Mouse (Mus musculus) intestine, embryonic 14.5 days (tissue): ENCODE results near the gene Cwc22. TPM values are rescaled to one million over a fixed set of nuclear protein-coding genes. Genes with fewer than 3 reads are reported as not detected.

Experiments
- ATAC-seq: fragments of 200-750 bp; cut with Nextera tagmentation; replicated peaks from 2 replicates; pipeline ENCODE4 v1.8.0; 2017; ENCODE audit warnings: low read depth, moderate number of reproducible peaks, moderate TSS enrichment, moderate library complexity; ENCODE audit not compliant: low FRiP score, low TSS enrichment
- DNase-seq: peaks from one replicate; pipeline ENCODE4 v3.0.0-alpha.2; 2018; ENCODE audit warnings: low spot score
- H3K27ac ChIP-seq: fragments of 300-500 bp; sonication (generic); 2 replicates; pipeline ENCODE4 v1.5.1; 2014; ENCODE audit warnings: low read depth, mild to moderate bottlenecking, control low read depth
- H3K27me3 ChIP-seq: fragments of 300-500 bp; sonication (generic); replicated peaks from 2 replicates; pipeline ENCODE4 v1.6.1; 2014; ENCODE audit warnings: low read length, control low read depth; ENCODE audit not compliant: control insufficient read depth, insufficient read depth
- H3K36me3 ChIP-seq: fragments of 300-500 bp; sonication (generic); 2 replicates; pipeline ENCODE4 v1.6.1; 2014; ENCODE audit warnings: low read length, control low read depth; ENCODE audit not compliant: control insufficient read depth, insufficient read depth
- H3K4me1 ChIP-seq: fragments of 300-500 bp; sonication (generic); replicated peaks from 2 replicates; pipeline ENCODE4 v1.6.1; 2014; ENCODE audit warnings: low read length, control low read depth, mixed read lengths; ENCODE audit not compliant: control insufficient read depth, insufficient read depth
- H3K4me2 ChIP-seq: fragments of 300-500 bp; sonication (generic); 2 replicates; pipeline ENCODE4 v1.6.1; 2014; ENCODE audit warnings: low read length
- H3K4me3 ChIP-seq: fragments of 300-500 bp; sonication (generic); 2 replicates; pipeline ENCODE4 v1.5.1; 2014; ENCODE audit warnings: low read depth, low read length, control low read depth, mixed read lengths
- H3K9ac ChIP-seq: fragments of 300-500 bp; sonication (generic); 2 replicates; pipeline ENCODE4 v1.6.1; 2014; ENCODE audit warnings: mild to moderate bottlenecking, low read length
- H3K9me3 ChIP-seq: fragments of 300-500 bp; sonication (generic); 2 replicates; pipeline ENCODE4 v1.6.1; 2016; ENCODE audit warnings: low read length, control low read depth; ENCODE audit not compliant: control insufficient read depth
- WGBS: fragments of 180-500 bp; shearing (Covaris S2); extraction: QIAGEN DNeasy Blood & Tissue Kit; methylation state at CpG from one replicate; pipeline ENCODE4 v1.1.7; 2014; 5-methylcytosine and 5-hydroxymethylcytosine counted together
- polyA plus RNA-seq: library from polyadenylated mRNA; unstranded; fragments of >200 nt; fragmentation: Nextera tagmentation; extraction: Ambion mirVana; gene quantifications from 2 replicates; pipeline ENCODE4 v1.2.1, GENCODE M21; 2014

Cwc22 gene
- polyA plus RNA-seq, 1 experiment from 2014 or later: 35.1 TPM

GRCm38 (mm10) chr2:77903979-77904378, 42.2 kb downstream of the Cwc22 start:
- H3K27me3 ChIP-seq: no peaks in the 10 kb centered on the region
- WGBS: 95% methylated on average over 9 of the region's 9 CpGs
- H3K4me2 ChIP-seq: no peak overlapping the region
- no peaks in the 10 kb centered on the region for H3K4me1 ChIP-seq
- H3K9me3 ChIP-seq: no peaks in the 10 kb centered on the region
- H3K9ac ChIP-seq: no peak overlapping the region
- ATAC-seq (no peak), DNase-seq (no peak)
- H3K36me3 ChIP-seq: peaks cover 83% of the 10 kb centered on the region
- no peak overlapping the region for H3K27ac ChIP-seq
- H3K4me3 ChIP-seq: no peak overlapping the region

DNA sequence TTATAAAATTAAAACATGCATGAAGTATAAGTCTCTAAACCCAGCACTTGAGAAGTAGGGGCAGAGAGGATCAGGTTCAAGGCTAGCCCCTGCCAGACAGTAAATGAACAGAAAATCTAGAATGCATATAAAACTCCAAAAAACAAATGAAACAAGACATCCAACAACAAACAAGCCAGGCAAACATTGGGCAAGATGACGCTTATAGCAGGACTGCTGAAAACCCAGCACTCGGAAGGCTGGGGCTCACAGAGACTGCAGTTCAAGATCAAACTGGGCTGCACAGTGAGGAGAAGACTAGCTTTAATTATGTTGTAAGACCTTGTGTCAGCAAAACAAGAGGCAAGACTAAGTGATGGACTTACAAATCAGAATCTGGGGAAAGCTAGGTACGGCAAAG, 43.1 kb downstream of the Cwc22 start:
- ATAC-seq (no peak), DNase-seq (no peak)
- Histone ChIP-seq H3K9me3 (no peaks in the 10 kb centered on the region), H3K9ac (no peak overlapping the region), H3K27ac (no peak overlapping the region), H3K4me1 (no peaks in the 10 kb centered on the region), H3K36me3 (peaks cover 88% of the 10 kb centered on the region), H3K27me3 (no peaks in the 10 kb centered on the region), H3K4me3 (no peak overlapping the region), H3K4me2 (no peak overlapping the region)
- WGBS: 97% methylated on average over 3 of the region's 3 CpGs

- no peak for ATAC-seq
- Histone ChIP-seq H3K9ac (no peak overlapping the region), H3K4me1 (no peaks in the 10 kb centered on the region), H3K27ac (no peak overlapping the region), H3K9me3 (no peaks in the 10 kb centered on the region), H3K36me3 (peaks cover 90% of the 10 kb centered on the region), H3K4me3 (no peak overlapping the region), H3K27me3 (no peaks in the 10 kb centered on the region), H3K4me2 (no peak overlapping the region)
- no peak for DNase-seq
- WGBS: 91% methylated on average over 5 of the region's 5 CpGs
These were observed 44.9 kb downstream of the Cwc22 start for GRCm38 (mm10) chr2:77901269-77901668.

GRCm38 (mm10) chr2:77900741-77901140, 45.4 kb downstream of the Cwc22 start:
- 90% methylated on average over 5 of the region's 5 CpGs for WGBS
- H3K4me1 ChIP-seq: no peaks in the 10 kb centered on the region

GRCm38 (mm10) chr2:77900111-77900510, 46.1 kb downstream of the Cwc22 start:
- no peak overlapping the region for H3K4me3 ChIP-seq
- H3K27me3 ChIP-seq: no peaks in the 10 kb centered on the region
- no peaks in the 10 kb centered on the region for H3K4me1 ChIP-seq
- ATAC-seq (no peak), DNase-seq (no peak)
- H3K27ac ChIP-seq: no peak overlapping the region
- H3K36me3 ChIP-seq: peaks cover 87% of the 10 kb centered on the region
- 90% methylated on average over 2 of the region's 2 CpGs for WGBS
- no peak overlapping the region for H3K4me2 ChIP-seq
- H3K9ac ChIP-seq: no peak overlapping the region
- H3K9me3 ChIP-seq: no peaks in the 10 kb centered on the region

More at GRCm38 (mm10) chr2:77900741-77901140, 45.4 kb downstream of the Cwc22 start:
- Histone ChIP-seq H3K4me3 (no peak overlapping the region), H3K27ac (no peak overlapping the region), H3K27me3 (no peaks in the 10 kb centered on the region), H3K36me3 (peaks cover 90% of the 10 kb centered on the region), H3K9ac (no peak overlapping the region), H3K9me3 (no peaks in the 10 kb centered on the region), H3K4me2 (no peak overlapping the region)
- no peak for DNase-seq
- ATAC-seq: no peak

- WGBS: 99% methylated on average over 2 of the region's 2 CpGs
- ATAC-seq: no peak
- peaks cover 85% of the 10 kb centered on the region for H3K36me3 ChIP-seq
These were observed 47.7 kb downstream of the Cwc22 start for GRCm38 (mm10) chr2:77898436-77898835.

GRCm38 (mm10) chr2:77897988-77898387, 48.2 kb downstream of the Cwc22 start:
- H3K4me3 ChIP-seq: no peak overlapping the region
- no peaks in the 10 kb centered on the region for H3K27me3 ChIP-seq
- 87% methylated on average over 5 of the region's 5 CpGs for WGBS
- peaks cover 81% of the 10 kb centered on the region for H3K36me3 ChIP-seq
- H3K27ac ChIP-seq: no peak overlapping the region
- no peaks in the 10 kb centered on the region for H3K9me3 ChIP-seq
- H3K4me1 ChIP-seq: no peaks in the 10 kb centered on the region
- DNase-seq: no peak
- no peak overlapping the region for H3K9ac ChIP-seq
- no peak overlapping the region for H3K4me2 ChIP-seq
- no peak for ATAC-seq

More at GRCm38 (mm10) chr2:77898436-77898835, 47.7 kb downstream of the Cwc22 start:
- no peak for DNase-seq
- Histone ChIP-seq H3K4me2 (no peak overlapping the region), H3K4me3 (no peak overlapping the region), H3K27me3 (no peaks in the 10 kb centered on the region), H3K27ac (no peak overlapping the region), H3K9ac (no peak overlapping the region), H3K4me1 (no peaks in the 10 kb centered on the region), H3K9me3 (no peaks in the 10 kb centered on the region)

DNA sequence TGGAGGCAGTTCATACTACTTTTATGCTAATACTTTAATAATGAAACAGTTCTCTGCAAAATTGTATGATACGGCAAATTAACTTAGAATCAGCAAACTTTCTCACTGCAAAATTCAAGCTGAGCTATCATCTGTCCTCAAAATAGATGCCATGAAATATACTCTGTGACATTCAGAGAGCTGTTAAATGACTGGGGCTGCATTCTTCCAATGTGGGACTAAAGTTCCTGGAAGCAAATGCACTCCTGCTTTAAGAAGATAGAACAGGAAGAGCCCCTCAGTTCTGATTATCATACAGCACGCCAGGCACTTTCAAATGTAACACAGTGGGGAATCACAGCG, 48.6 kb downstream of the Cwc22 start:
- Histone ChIP-seq H3K4me3 (no peak overlapping the region), H3K27ac (no peak overlapping the region), H3K4me1 (no peaks in the 10 kb centered on the region), H3K27me3 (no peaks in the 10 kb centered on the region), H3K9me3 (no peaks in the 10 kb centered on the region), H3K4me2 (no peak overlapping the region), H3K9ac (no peak overlapping the region), H3K36me3 (peaks cover 78% of the 10 kb centered on the region)
- ATAC-seq: no peak
- DNase-seq: no peak
- WGBS: 91% methylated on average over 3 of the region's 3 CpGs

DNA sequence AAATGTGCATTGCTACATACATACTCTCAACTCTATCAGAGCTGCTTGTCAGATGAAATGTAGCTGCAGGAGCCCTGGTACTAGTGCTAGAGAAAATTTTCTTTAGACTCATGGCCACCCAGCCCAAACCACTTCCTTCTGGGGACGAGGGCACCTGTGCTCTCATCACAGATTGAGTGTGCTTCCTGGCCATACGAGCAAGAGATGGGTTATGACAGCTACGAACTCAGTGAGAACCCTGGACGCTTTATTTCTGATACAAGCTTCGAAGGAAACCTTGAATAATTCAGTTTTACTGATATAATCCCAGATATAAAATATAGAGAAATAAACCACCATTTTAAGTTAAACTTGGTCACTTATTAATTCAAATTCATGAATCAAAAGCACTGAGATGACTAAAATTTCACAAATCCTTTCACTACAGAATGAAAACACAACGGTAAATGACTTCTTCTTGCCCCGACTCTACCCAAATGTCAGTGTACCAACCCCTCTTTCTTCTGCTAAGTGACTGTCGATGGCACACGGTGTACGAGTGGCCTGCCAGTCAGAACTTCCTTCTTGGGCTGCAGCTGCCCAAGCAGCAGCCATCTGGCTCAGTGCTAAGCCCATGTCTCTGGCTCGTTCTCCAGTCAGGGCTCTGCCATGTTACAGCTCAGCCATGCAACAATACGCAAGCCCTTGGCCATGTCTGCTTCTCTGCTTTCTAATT, 49.2 kb downstream of the Cwc22 start:
- Histone ChIP-seq H3K27me3 (no peaks in the 10 kb centered on the region), H3K4me3 (no peak overlapping the region), H3K36me3 (peaks cover 73% of the 10 kb centered on the region), H3K9ac (no peak overlapping the region), H3K4me2 (no peak overlapping the region), H3K9me3 (no peaks in the 10 kb centered on the region), H3K4me1 (no peaks in the 10 kb centered on the region), H3K27ac (no peak overlapping the region)
- ATAC-seq: no peak
- WGBS: 94% methylated on average over 12 of the region's 12 CpGs
- no peak for DNase-seq
